Mouse (Mus musculus) embryonic facial prominence, embryonic 12.5 days (tissue): Measurements from ENCODE around the gene Slc12a8. TPM values are rescaled to one million over a fixed set of nuclear protein-coding genes. Genes with fewer than 3 reads are reported as not detected.

Experiments used
- ATAC-seq: fragments of 200-750 bp; cut with Nextera tagmentation; 2 replicates; pipeline ENCODE4 v1.8.0; 2017; ENCODE audit not compliant: insufficient number of reproducible peaks, insufficient read depth, low FRiP score, low TSS enrichment
- H3K27ac ChIP-seq: fragments of 300-500 bp; sonication (generic); 2 replicates; pipeline ENCODE4 v1.5.1; 2016; ENCODE audit warnings: mild to moderate bottlenecking
- H3K27me3 ChIP-seq: fragments of 300-500 bp; sonication (generic); 2 replicates; pipeline ENCODE4 v1.6.1; 2016; ENCODE audit warnings: mild to moderate bottlenecking, moderate library complexity
- H3K36me3 ChIP-seq: fragments of 300-500 bp; sonication (generic); 2 replicates; pipeline ENCODE4 v1.6.1; 2016; ENCODE audit warnings: mild to moderate bottlenecking
- H3K4me1 ChIP-seq: fragments of 300-500 bp; sonication (generic); 2 replicates; pipeline ENCODE4 v1.6.1; 2016
- H3K4me2 ChIP-seq: fragments of 300-500 bp; sonication (generic); replicated peaks from 2 replicates; pipeline ENCODE4 v1.6.1; 2016; ENCODE audit warnings: mild to moderate bottlenecking, moderate library complexity
- H3K4me3 ChIP-seq: fragments of 300-500 bp; sonication (generic); 2 replicates; pipeline ENCODE4 v1.5.1; 2016; ENCODE audit warnings: mild to moderate bottlenecking
- H3K9ac ChIP-seq: fragments of 300-500 bp; sonication (generic); 2 replicates; pipeline ENCODE4 v1.6.1; 2016; ENCODE audit warnings: mild to moderate bottlenecking, moderate library complexity
- H3K9me3 ChIP-seq: fragments of 300-500 bp; sonication (generic); 2 replicates; pipeline ENCODE4 v1.6.1; 2016; ENCODE audit warnings: mild to moderate bottlenecking, moderate library complexity
- WGBS: fragments of 180-500 bp; shearing (Covaris S2); methylation state at CpG from one replicate; pipeline ENCODE4 v1.1.7; 2016; 5-methylcytosine and 5-hydroxymethylcytosine counted together
- polyA plus RNA-seq: library from polyadenylated mRNA; unstranded; fragments of >200 nt; fragmentation: Nextera tagmentation; extraction: Ambion mirVana; gene quantifications from 2 replicates; pipeline ENCODE4 v1.2.1, GENCODE M21; 2016

Gene Slc12a8
- polyA plus RNA-seq, 1 experiment from 2014 or later: 0.65 TPM

DNA sequence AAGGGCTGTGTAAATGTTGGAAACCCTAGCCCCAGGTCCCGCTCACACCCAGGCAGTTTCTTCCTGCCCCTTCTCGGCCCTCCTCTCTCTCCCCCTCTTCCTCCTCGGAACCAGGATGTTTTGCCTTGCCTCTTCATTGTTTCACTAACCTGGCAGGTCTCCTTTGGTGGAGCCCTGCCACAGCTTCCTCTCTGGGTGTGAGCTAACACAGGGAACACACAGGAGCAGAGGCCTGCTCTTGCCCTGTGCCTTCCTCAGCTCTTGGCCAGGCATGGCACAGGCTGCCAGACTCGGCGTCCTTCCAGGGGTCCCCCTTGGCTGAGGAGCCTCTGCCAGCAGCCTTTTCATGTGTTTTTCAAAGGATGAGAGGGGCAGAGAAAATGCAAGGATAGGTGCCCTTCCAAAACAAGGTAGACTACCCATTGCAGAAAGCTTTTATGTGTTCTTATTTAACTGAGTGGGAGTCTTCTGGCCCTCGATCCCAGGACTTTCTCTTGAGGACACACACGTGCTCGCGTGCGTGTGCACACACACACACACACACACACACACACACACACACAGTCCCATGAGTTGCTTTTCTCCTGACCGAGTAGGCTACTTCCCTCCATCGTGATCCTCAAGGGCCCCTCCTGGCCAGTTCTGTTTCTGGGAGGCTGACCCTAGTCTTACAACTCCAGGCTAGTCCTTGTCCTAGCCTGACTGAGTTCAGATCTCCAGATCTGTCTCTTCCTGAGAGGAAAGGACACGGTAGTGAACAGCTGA lies 179.9 kb downstream of the Slc12a8 start:
- 71% methylated on average over 13 of the region's 13 CpGs for whole genome bisulfite sequencing
- H3K27ac ChIP-seq: peak overlapping the region; percentile 30; the same call in 1 of the 2 replicates

DNA sequence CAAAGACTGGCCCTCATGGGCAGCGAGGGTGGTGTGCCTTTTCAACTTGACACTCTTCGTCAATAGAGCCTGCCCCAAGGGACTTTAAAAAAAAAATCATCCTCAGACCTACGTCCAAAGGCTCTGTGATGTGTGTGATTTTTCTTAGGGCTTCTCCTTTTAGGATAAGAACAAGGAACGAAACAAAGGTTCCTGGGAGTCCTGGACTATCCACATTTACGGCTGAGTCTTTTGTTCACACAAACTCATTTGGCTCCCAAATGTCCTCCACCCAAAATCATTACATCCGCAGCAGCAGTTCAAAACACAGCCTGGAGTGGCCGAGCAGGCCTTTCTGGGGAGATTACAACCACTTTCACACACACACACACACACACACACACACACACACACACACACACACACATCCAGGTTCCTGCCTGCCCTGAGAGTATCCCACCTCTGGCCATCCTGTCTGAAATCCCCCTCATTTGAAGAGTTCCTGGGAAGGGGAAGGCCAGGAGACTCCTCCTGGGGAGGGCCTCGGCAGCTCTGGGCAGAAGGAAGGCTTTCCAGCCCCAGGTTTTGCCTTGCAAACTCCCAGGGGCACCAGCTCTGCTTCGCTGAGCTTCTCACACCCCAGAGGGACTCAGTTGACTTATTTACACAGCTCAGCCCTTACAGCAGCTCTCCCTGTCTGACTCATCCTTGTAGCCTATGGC lies 180.6 kb downstream of the Slc12a8 start:
- no peak overlapping the region for H3K4me2 ChIP-seq
- no peak overlapping the region for H3K9ac ChIP-seq

More for the DNA sequence above, 179.9 kb downstream of the Slc12a8 start:
- H3K9ac ChIP-seq: no peak overlapping the region
- no peak for ATAC-seq
- H3K4me3 ChIP-seq: no peak overlapping the region
- H3K36me3 ChIP-seq: no peaks in the 10 kb centered on the region
- peaks cover 28% of the 10 kb centered on the region for H3K4me1 ChIP-seq
- H3K9me3 ChIP-seq: no peaks in the 10 kb centered on the region
- no peaks in the 10 kb centered on the region for H3K27me3 ChIP-seq
- no peak overlapping the region for H3K4me2 ChIP-seq

DNA sequence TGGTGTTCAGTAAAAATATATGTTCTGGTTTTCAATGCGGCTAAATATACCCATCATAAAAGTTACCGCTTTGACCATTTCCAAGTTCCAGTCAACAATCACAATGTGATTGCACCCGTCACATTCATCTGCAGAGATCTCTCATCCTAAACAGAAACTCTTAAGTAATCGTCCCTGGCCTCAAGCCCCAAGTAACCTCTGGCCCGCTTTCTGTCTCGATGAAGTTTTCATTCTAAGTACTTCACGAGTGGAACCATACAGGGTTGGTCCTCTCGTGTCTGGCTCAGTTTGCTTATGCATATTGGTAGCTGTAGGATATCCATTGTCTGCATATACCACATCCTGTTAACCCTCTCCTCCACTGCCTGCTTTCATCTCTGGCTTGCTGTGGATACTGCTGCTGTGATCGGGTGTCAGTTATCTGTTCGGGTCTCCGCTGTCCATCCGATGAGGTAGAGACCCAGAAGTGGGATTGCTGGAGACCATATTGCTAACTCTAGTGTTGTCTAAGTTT lies 181.2 kb downstream of the Slc12a8 start:
- whole genome bisulfite sequencing: 66% methylated on average over 12 of the region's 12 CpGs
- H3K4me1 ChIP-seq: peaks cover 28% of the 10 kb centered on the region
- no peaks in the 10 kb centered on the region for H3K9me3 ChIP-seq
- H3K4me3 ChIP-seq: no peak overlapping the region
- H3K9ac ChIP-seq: no peak overlapping the region
- H3K27ac ChIP-seq: peak overlapping the region; percentile 32; the same call in 1 of the 2 replicates
- H3K36me3 ChIP-seq: no peaks in the 10 kb centered on the region
- H3K4me2 ChIP-seq: no peak overlapping the region
- no peaks in the 10 kb centered on the region for H3K27me3 ChIP-seq
- no peak for ATAC-seq

More for the DNA sequence above, 180.6 kb downstream of the Slc12a8 start:
- Histone ChIP-seq H3K27me3 (no peaks in the 10 kb centered on the region), H3K4me1 (peaks cover 28% of the 10 kb centered on the region), H3K9me3 (no peaks in the 10 kb centered on the region), H3K4me3 (no peak overlapping the region), H3K36me3 (no peaks in the 10 kb centered on the region), H3K27ac (peak overlapping the region; percentile 32; the same call in 1 of the 2 replicates)
- WGBS: 51% methylated on average over 9 of the region's 9 CpGs
- ATAC-seq: no peak

DNA sequence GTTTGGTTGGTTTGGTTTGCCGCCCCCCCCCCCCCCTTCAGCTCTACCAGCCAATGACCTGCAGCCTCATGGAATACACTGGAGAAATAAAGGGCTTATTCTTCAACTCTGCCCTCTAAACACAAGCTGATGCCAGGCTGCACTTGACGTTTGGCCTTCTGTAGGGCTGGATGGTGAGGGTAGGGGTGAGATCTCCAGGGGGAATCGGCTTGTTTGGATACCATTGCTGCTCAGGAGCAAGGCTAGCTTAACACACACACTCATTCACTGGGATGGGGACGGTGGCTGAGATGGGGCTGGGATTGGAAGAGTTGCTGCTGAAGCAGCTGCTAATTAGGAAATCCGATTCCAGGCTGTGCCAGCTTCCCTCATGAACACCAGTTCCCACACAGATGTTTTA lies 183.5 kb downstream of the Slc12a8 start:
- H3K9me3 ChIP-seq: no peaks in the 10 kb centered on the region
- no peaks in the 10 kb centered on the region for H3K27me3 ChIP-seq
- no peak for ATAC-seq
- peaks cover 40% of the 10 kb centered on the region for H3K4me1 ChIP-seq
- 43% methylated on average over 5 of the region's 5 CpGs for WGBS
- H3K36me3 ChIP-seq: no peaks in the 10 kb centered on the region
- H3K27ac ChIP-seq: 0 out of 2 replicates have a peak overlapping the region, but pooled peaks have one; percentile 4
- H3K9ac ChIP-seq: no peak overlapping the region
- no peak overlapping the region for H3K4me3 ChIP-seq
- H3K4me2 ChIP-seq: no peak overlapping the region

DNA sequence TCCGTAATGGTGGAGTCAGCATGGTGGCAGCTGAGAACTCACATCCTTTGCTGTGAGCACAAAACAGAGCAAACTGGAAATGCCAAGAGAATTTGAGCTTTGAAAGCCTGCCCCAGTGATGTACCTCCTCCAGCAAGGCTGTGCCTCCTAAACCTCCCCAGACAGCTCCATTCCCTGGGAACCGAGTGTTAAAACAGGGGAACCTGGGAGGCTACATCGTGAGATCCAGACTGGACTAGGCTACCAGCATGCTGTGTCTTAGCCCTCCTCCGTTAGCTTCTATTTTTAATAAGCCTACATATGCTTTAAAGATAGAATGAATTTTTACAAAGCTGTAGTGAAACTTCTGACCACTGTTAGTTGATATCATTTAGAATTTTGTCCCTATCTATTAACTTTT lies 184.7 kb downstream of the Slc12a8 start:
- Histone ChIP-seq H3K9ac (no peak overlapping the region), H3K4me2 (no peak overlapping the region), H3K27me3 (no peaks in the 10 kb centered on the region), H3K36me3 (no peaks in the 10 kb centered on the region), H3K9me3 (no peaks in the 10 kb centered on the region), H3K4me1 (peaks cover 36% of the 10 kb centered on the region), H3K4me3 (no peak overlapping the region), H3K27ac (no peak overlapping the region)
- ATAC-seq: no peak
- WGBS: 91% methylated on average over 4 of the region's 4 CpGs

DNA sequence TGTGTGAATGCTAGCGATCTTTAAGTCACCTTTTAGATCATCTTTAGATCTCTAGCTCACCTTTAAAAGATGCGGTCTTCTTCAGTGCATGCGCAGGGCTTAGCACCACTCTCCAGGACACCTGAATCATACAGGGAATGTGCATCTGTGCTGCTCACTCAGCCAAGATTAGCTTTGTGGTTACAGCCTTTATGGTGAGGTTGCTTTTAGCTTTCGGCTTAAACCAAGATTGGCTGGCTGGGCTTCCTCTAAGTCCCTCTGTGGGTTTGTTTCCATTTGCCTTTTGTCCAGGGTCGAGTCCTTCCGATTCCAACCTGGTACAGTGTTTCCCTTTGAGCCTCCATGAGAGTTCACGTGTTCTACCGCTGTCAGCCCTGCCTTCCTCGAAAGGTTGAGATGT lies 187.2 kb downstream of the Slc12a8 start:
- WGBS: 78% methylated on average over 9 of the region's 9 CpGs
- no peaks in the 10 kb centered on the region for H3K27me3 ChIP-seq
- H3K4me1 ChIP-seq: peaks cover 23% of the 10 kb centered on the region
- no peak overlapping the region for H3K4me2 ChIP-seq
- no peaks in the 10 kb centered on the region for H3K9me3 ChIP-seq
- H3K9ac ChIP-seq: no peak overlapping the region
- H3K36me3 ChIP-seq: no peaks in the 10 kb centered on the region
- no peak overlapping the region for H3K27ac ChIP-seq
- H3K4me3 ChIP-seq: no peak overlapping the region
- ATAC-seq: no peak

DNA sequence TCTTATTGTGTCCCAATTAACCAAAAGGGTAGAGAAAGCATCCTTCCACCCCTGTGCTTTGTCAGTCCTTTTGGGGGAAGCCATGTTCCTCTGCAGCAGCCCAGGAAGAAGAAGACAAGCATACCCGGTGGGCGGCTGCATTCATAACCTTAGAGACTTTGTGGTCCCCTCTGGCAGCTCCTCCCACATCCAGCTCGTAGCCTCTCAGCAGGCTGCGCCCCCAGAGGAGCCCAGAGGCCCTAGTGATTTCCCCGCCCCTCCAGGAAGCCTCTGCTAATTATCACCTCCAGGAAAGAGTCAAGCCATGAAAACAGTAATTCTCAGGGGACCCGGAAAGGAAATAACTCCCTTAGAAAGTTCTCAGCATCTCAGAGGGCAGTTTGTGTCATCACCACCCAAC lies 188.1 kb downstream of the Slc12a8 start:
- Histone ChIP-seq H3K36me3 (no peaks in the 10 kb centered on the region), H3K4me1 (peaks cover 19% of the 10 kb centered on the region), H3K27ac (no peak overlapping the region), H3K4me3 (no peak overlapping the region), H3K9ac (no peak overlapping the region), H3K4me2 (no peak overlapping the region), H3K9me3 (no peaks in the 10 kb centered on the region), H3K27me3 (no peaks in the 10 kb centered on the region)
- 18% methylated on average over 6 of the region's 6 CpGs for WGBS
- no peak for ATAC-seq

DNA sequence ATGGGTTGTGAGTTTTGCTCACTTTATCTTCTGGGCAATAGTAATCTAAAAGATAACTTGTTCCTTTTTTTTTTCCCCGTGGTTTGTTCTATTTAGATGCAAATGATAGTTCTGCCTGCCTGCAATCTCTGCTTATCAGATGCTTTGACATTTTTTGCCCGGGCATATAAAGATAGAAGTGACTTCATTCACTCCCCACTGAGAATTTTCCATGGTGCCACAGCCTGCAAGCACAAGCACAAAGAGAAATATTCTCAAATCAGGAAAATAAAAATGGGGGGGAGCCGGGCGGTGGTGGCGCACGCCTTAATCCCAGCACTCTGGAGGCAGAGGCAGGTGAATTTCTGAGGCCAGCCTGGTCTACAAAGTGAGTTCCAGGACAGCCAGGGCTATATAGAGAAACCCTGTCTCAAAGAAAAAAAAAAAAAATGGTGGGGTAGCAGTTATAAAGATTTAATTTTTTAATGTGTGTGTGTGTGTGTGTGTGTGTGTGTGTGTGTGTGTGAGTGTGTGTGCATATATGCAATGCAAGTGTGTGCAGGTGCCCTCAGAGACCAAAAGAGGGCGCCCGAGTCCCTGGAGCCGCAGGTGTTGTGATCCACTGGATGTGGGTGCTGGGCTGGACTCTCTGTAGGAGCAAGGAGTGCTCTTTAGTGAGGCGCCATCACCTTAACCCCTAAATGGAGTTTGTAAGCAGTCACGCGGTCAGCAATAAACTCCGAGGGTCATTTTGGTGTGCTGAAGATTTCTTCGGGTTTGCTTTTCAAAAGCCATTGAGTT lies 189.2 kb downstream of the Slc12a8 start:
- Histone ChIP-seq H3K4me3 (no peak overlapping the region), H3K9ac (no peak overlapping the region), H3K4me2 (no peak overlapping the region), H3K27ac (no peak overlapping the region), H3K4me1 (peaks cover 13% of the 10 kb centered on the region), H3K27me3 (no peaks in the 10 kb centered on the region), H3K9me3 (no peaks in the 10 kb centered on the region), H3K36me3 (peaks cover 6% of the 10 kb centered on the region; the same call in 1 of the 2 replicates)
- ATAC-seq: no peak
- WGBS: 92% methylated on average over 14 of the region's 14 CpGs

DNA sequence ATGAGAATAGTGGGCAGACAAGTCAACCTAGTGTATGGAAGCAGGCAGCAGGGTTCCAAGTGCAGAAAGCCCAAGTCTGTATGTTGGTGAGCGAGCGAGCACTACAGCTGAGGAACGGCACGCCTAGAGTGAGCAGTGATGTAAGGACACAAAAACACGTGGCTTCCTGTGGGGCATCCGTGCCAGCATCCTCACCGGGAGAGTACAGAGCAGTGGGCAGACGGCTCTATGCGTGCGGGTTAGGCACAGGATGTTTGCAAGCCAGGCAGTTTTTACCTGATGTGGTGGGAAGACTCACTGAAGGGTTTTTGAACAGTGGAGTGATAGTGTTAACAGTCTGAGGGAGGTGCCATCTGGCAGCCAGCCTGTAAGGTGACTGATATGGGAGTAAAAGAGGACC lies 190.9 kb downstream of the Slc12a8 start:
- Histone ChIP-seq H3K4me3 (no peak overlapping the region), H3K27ac (no peak overlapping the region), H3K4me1 (peaks cover 13% of the 10 kb centered on the region), H3K4me2 (no peak overlapping the region), H3K36me3 (peaks cover 6% of the 10 kb centered on the region; the same call in 1 of the 2 replicates), H3K27me3 (no peaks in the 10 kb centered on the region), H3K9ac (no peak overlapping the region), H3K9me3 (no peaks in the 10 kb centered on the region)
- ATAC-seq: no peak
- WGBS: 93% methylated on average over 10 of the region's 10 CpGs

DNA sequence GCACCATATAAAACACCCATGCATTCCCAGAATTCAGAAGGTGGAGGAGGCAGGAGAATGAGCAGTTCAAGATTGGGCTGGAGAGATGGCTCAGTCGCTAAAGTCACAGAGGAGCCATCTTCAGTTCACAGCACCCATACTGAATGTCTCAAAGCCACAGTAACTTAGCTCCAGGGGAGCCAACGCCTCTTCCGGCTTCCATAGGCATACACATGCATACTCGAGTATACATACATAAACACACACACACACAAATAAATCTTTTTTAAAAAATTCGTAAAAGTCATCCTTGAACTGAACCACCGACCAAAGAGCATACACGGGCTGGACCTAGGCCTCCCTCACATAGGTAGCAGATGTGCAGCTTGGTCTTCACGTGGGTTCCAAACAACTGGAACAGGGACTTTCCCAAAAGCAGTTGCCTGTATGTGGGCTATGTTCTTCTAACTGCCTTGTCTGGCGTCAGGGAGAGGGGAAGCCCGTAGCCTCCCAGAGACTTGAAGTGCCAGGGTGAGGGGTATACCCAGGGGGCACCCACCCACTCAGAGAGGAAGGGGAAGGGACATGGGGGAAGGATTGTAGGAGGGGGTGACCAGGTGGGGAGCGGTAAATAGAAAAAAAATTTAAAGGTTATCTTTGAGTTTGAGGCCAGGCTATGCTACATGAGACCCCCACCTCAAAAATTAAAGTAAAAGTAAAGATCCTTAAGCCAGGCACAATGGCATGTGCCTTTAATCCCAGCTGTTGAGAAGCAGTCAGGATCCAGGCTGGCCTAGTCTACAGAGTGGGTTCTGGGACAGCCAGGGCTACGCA lies 191.7 kb downstream of the Slc12a8 start:
- Histone ChIP-seq H3K9me3 (no peaks in the 10 kb centered on the region), H3K27me3 (no peaks in the 10 kb centered on the region), H3K4me2 (no peak overlapping the region), H3K9ac (no peak overlapping the region), H3K4me3 (no peak overlapping the region), H3K27ac (no peak overlapping the region), H3K36me3 (peaks cover 6% of the 10 kb centered on the region; the same call in 1 of the 2 replicates), H3K4me1 (peaks cover 13% of the 10 kb centered on the region)
- WGBS: 90% methylated on average over 12 of the region's 12 CpGs
- ATAC-seq: no peak
